Mouse (Mus musculus) adrenal gland, postnatal 14 days (tissue): ENCODE measurements around the gene Brca2. TPM values are rescaled to one million over a fixed set of nuclear protein-coding genes. Genes with fewer than 3 reads are reported as not detected.
A peak's percentile ranks its signal among the peaks of the same experiment; 100 is the strongest.

ENCODE experiments used
- DNase-seq: peaks from one replicate; pipeline ENCODE4 v3.0.0; 2021; ENCODE audit warnings: mixed read lengths
- total RNA-seq: library from RNA; stranded (reverse); gene quantifications from 2 replicates; pipeline ENCODE4 v1.2.3, GENCODE M21; 2021

Brca2 gene
- total RNA-seq, 1 experiment from 2014 or later, result 6.2 TPM

DNA sequence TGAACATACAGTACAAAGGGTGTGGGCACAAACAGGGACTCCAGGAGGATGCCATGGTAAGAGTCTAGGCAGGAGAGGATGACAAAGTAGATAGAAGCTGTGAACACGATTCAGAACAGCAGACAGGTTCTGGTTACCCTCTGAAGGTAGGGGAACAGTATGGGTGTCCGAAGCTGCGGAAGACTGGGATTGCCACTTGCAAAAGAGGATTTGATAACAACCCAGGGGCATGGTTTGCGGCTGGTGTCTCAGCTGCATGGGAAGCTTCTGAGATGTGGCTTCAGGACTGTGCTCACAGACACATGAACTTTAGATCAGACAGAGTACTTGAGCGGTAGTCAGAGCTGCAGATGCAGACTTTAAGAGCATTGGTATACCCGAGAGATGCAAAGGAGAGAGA lies 42.0 kb downstream of the Brca2 start:
- no peak for DNase-seq

DNA sequence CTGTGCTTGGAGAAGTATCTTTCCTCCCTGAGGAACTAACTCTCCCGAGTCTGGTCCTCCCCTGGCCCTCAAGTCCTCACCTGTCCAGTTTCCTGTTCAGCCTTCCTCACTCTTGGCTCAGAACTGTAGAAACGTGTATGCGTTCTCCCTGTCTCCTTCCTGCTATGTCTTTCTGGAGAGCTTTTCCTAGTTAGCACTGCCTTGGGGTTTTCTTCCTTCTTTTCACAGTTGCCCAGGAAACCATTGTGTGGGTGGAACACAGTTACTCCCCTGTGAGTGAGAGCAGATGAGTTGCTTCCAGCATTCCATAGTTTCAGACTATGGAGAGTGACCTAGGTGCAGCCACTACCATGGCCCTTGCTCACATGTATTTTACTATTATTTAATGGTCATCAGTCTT lies 43.8 kb downstream of the Brca2 start:
- no peak for DNase-seq

DNA sequence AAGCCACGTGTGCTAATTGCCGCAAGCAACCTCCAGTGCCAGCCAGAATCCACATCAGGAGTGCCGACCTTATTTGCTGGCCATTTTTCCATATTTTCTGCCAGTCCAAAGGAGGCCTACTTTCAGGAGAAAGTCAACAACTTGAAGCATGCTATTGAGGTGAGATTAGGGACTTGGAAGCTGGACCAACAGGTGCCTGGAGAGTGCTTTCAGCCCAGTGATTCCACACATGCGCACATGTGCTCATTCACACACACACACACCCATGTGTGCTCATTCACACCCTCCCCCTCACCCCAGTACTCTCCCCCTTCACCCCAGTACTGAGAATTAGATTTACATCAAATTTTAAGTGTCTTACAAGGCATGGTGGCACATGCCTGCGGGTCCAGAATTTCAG lies 44.5 kb downstream of the Brca2 start:
- DNase-seq, result no peak

DNA sequence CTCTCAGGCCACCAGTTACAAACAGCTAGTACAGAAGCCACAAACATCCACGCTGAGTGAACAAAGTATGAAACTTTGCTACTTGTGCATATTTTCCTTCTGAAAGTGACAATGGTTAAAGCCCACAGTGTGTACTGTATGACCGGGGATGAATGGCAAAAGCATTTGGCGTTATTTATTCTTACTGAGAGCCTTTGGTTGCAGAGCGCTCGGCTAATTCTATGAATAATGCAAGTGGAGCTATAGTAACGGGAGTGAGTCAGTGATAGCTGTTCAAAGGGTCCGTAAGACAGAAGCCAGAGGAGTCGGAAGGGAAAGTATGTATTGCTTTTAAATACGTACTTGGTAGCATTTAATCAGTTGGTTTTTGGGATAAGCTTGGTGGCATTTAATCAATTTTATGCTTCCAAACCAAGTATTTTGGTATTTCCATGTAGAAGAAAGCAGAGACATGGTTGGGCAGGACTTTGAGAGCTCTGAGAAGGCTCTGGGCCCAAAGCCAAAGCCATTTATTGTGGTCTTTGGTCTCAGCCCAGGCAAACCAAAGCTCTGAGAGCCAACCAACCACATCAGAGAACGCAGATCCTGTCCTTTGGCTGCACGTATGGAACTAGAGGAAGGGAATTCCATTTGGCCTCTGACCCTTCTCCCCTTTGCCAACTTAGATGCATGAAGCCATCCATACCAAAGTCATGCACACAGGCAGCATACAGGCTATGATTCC lies 48.2 kb downstream of the Brca2 start:
- DNase-seq, result no peak

DNA sequence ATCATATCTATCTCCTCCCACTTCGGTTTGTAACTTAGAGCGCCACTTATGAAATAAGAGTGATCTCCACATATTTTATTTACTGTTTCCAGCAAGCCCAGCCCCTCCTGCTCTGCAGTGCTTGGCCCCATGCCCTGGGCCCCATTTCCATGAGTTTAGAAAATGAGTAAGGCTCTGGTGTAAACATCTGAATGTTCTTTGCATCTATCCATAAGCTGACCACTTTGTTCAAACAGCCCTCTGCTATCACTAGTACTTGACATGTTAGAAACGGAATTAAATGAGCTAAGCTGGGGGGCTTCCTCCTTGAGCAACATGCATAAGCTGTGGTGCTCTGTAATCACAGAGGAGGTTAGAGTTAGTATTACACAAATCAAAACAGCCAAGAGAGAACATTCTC lies 52.0 kb downstream of the Brca2 start:
- no peak for DNase-seq

DNA sequence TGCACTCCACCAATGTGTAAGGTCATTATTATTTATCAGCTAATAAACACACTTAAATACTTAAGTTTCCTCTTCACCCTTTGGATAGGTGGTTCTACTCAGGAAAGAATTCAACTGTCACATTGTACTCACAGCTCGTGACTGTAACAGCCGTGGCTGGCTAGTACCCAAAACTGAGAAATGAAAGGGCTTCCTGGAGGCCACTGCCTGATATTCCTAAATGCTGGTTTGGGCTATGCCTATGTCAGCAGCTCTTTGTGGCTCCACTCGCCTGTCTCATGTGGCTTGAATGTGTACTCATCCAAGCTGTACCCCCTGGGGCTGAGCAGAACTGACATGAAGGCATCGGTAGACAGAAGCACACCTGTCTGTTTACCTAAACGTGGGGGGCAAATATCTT lies 52.5 kb downstream of the Brca2 start:
- DNase-seq, result no peak

DNA sequence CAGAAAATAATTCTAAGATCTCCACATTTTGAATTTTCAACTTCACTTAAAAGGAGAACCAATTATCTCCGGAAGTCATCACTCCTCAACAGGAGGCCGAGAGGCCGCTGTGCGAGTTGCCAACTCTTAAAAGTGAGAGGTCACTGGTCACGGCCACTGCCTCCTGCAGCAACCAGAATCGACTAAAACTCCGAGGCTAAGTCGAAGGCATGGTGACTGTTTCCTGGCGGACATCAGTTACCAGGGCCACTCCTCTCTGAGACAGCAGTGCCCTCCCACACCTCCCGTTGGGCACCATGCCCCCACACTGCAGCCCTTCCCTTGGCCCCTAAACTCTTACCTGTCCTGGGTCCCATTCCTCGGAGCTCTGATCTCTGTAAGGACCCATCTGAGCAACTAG lies 54.4 kb downstream of the Brca2 start:
- peak; percentile 56 for DNase-seq

DNA sequence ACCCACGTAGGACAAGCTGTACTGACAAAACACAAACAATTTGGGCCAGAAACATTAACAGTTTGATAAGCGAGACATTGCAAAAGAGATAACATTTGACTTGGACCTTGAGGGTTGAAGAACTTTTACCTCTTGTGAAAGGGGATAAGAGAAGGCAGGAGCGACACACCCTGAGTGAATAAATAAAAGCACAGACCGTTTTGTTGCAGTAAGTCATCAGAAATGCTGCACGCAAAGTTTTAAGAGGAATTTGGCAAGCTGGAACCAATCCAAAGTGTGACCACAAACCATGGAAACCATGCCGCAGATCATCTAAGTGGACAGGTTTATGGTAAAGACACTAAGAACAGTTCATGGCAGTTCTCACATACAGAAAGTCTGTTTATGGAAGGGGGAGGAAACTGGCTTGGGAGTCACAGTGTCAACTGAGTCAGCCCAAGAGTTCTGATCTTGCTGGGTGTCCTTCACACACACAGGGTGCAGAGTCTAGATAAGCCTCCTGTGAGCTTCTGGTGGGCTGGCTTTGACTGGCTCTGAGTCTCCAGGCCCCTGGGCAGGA lies 56.3 kb downstream of the Brca2 start:
- no peak for DNase-seq

DNA sequence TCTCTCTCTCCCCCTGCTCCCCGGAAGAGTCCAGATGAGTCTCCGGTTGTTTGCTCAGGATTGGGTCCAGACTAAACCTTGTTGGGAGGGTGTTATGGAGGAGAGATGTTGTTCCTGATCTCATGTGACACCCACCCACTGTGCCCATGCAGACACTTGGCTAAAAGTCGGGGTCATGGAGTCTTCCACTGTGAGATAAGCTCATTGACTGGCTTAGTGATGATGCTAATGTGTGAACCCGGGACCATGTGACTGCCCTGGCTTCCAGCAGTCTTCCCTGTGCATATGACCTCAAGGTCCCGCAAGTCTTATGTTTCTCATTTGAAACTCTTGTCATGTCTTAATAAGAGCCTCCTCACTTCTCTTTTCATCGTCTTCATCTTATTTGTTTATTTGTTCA lies 58.8 kb downstream of the Brca2 start:
- no peak for DNase-seq

DNA sequence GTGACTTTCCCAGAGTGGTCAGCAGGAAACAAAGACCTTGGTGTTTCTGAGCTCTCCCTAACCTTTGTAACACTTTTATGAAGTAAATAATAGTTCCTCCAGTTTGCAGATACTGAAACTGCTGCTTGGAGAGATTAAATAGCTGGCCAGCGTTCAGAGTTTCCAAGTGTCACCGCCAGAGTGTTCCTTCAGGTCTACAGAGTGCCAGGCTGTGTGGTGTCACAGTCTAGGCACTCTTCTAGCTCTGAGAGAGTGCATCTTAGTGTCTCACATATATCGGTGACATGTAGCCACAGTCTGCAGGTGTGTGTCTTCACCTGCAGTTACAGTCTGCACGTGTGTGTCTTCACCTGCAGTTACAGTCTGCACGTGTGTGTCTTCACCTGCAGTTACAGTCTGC lies 60.8 kb downstream of the Brca2 start:
- no peak for DNase-seq

DNA sequence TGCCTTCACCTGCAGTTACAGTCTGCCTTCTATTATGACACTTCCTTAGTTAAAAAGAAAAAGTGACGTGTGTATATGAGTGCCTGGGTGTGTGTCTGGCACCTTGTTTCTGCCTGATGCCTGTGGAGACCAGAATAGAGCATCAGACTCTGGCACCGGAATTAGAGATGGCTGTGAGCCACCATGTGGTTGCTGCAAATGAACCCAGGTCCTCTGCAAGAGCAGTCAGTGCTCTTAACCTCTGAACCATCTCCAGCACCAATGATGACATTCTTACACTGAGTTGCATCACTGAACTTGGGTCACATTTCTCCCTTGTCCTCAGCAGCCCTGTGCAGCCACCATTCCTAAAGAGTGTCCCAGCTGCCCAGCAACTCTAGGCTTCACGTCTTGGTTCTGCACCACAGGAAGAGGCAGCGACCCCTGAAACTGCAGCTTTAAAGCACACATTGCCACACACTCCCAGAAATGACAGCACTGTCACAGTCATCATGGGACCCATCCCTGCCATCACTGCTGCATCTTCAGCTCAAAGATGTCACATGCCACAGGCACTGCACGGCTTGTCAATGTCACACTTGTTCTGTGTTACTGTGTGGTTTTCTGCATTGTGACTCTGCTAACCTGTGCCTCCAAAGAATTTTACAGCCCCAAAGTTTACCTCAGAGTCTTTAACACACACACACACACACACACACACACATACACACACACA lies 61.3 kb downstream of the Brca2 start:
- peak; percentile 67 for DNase-seq

DNA sequence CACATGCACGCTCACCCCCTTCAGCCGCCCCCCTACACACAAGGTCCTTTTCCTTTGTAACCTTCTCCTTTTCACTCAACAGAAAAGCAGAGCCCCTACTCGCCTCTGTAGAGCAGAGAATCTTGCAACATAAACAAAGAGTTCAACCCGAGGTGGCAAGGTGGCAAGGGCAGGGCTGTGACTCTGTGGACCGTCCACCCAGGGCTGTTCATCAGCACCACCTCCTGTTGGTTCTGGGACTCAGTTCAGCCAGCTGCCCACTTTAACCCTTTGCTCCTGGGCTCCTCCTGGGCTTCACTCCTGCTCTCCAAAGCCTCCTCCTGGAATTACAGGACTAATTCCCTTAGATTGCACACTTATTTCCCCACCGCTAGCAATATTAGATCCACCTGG lies 61.9 kb downstream of the Brca2 start:
- DNase-seq, result no peak

DNA sequence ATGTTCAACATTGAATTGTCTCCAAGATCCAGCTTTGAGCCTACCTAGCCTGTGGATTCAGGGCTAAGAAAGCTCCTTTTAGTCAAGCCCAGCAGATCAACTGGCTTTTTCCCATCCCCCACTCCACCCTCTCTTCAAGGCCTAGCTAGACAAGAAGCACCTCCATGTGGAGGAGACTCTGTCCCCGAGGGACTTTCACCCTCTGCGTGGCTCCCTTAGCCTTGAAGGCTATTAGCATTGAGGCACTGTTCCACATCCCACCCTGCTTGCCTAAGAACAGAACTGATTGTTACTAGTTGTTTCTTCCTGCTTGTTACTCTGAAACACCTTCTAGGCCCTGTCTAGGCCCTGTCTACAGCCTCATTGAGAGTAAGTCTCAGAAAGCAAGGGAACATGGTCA lies 67.5 kb downstream of the Brca2 start:
- no peak for DNase-seq

DNA sequence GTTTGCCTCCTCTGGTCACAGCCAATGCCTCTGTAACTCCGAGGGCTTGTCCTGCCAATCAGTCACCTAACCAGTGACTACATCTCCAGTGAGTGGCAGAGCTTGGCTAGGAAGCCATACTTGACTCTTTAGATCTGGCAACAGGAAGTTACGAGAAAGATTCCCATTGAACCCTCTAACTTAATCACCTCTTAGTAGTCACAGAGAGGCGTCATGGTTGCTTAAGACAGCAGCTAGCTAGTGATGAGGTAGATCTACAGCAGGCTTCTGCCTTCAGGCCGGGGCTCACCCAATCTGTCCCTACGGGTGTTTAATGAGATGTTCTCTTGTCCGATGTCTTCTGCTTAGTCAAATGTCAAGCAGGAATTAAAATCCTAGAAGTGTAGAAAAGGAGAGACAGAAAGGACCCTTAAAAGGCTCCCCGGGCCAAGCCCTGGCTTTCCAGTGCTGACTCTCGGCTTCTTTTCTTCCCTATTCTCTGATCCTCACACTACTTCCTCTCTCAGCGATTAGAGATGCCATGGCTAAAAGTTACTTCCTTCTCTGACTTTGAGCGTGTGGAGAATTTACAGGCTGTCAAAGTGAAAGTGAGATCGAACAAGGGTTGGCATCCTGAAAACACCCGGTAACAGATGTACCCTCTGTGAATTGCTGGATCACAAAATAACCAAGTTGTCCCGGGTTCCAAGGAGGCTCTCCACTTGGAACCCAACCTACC lies 69.9 kb downstream of the Brca2 start:
- DNase-seq, result no peak

DNA sequence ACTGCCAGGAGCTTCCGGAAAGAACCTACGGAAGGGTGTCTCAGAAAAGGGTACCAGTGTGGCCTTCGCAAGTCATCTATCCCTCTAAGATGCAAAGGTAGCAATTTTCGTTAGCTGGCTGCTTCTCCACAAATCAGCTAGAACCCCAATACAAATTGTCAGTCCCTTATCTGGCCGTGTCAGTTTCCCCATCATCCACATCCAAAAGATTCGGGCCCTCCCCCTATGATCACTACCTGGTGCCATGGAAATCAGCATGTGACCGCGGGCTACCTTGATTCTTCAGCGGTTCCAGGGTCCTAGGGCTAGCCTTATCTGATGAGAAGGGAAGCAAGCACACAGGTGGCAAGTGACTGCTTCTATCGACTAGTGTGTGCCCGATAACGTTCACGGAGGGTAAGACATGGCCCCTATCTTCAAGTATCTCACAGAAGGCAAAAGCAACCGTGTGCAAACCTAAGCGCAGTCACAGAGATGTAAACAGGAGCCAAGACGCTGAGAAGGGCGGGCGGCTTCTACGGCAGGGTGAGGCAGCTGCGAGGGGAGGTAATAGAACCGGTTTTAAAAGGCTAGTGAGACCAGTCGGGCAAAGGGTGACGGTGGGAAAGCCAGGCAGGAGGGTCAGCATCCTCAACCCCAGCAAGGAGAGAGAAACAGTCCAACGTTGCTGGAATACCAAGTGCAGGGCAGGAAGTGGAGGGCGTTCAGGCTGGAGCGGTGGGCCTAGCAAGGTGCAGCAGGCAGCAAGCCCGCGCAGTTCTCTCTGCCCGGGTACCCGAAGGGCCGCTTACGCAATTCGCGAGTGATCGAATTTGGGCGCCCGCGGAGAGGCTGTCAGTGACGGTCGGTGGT lies 70.7 kb downstream of the Brca2 start:
- DNase-seq, result peak; percentile 71

DNA sequence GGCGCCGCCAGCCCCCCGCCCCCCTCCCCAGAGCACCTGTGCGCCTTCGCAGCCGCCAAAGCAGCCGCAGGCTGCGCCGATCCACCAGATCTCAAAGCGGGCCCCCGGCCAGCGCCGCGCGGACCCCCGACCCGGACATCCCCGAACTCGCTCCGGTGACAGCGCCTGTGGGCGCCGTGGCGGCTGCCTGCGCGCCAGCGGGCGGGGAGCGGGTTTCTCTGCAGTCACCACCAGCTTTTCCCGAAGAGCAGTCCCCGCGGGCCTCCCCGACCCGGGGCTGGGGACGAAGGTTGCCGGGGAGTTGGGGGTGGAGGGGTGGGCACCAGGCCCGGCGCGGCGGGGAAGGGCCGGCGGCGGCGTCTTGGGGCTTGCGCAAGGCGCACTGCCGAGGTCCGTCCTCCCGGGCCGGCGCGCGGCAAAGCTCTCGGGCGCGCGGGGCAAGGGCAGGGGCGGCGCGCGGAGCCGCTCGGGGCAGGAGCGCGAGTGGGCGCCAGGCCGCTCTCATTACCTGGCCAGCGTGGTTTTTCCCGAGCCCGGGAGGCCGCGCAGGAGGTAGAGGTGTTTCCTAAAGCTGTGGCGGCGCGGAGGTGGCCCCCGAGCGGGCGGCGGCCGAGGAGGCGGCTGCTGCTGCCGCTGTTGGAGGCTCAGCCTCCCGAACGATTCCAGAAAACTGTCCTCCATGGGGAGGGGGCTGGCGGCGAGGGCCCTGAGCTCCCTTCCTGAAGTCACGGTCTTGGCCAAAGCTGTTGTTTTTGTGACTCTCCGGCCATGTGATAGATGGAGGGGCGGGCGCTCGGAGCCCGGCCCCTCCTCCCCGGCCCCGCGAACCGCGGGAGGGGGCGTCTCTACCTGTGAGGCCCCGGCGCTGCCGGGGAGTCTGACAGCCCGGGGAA lies 71.6 kb downstream of the Brca2 start:
- DNase-seq, result peak; percentile 72

DNA sequence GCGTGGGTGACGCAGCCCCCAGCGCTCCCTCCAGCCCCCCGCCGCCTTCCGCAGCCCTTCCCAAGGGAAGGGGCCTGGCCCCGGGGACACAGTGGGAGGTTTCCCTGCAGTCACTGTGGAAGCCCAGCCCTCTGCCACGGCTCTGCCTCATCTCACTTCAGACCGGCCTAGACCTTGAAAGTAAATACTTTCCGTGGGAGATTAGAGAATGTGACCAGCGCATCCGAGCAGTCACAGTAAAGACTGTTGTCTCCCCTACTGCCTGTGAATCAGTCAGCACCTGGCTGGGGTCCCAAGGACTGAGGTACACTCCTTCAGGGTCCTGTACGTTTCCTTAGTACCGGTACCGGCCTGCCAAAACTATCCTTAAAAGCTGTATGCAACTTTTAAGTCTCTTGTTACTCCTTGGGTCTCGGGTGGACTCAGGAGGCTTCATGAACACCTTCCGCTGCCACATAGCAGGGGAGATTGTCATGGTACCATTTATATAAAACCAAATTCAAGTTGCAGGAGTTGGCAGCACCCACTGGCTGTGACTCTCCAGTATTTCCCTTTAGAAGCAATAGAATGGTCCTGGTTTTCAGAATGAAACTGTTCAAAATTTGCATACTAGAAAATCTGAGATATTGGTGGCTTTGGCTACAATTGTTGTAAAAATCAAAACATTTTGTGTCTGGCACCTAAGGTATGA lies 72.4 kb downstream of the Brca2 start:
- DNase-seq, result peak; percentile 78

DNA sequence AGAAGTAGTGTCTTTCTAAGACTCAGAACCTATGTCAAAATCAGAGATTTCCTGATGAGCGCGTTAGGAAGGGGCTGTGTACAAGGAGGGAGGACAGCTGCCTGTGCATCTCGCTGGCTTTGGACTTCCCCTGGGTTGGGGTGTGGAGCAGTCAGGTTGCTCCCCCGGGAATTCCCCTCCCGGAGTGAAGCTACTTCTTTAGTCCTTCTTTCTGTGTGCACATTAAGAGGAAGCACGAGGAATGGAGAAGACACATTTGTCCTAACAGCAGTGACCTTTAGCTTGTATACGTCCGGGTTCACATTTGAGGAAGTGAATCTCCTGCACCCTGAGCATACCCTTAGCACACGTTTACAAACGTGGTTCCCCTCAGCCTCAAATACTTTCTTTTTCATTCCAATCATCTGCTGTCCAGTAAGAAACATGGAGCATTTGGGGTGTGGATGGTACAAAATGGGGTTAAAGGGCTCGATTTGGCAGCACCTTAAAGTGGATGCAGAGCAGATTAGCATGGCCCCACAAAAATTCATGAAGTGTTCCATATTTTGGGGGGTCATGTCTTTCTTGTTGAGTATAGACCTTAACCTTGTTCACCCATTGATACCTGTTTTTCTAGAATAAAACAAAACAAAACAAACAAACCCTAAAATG lies 73.1 kb downstream of the Brca2 start:
- no peak for DNase-seq

DNA sequence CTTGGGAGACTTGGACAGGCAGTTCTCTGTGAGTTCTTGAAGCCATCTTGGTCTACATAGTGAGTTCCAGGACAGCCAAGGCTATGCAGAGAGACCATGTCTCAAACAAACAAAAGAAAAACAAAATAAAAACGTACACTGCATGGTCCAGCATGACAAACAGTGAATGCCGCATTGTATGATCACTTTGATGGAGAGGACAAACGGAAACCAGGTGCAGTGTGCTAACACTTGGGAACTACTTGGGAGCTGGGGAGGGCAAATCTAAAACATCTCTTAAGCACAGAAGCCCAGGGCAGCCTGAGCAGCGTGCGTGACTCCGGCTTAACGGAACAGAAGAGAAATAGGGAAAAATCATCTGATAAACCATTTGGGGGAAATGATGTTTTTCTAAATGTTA lies 74.7 kb downstream of the Brca2 start, which contains the start of gene N4bp2l1:
N4bp2l1 (minus strand) TSS at position 101 of the 400 bp plus-strand sequence.
- no peak for DNase-seq
